ENCODE assay signal across 15 mouse cellular contexts in the genomic region with DNA sequence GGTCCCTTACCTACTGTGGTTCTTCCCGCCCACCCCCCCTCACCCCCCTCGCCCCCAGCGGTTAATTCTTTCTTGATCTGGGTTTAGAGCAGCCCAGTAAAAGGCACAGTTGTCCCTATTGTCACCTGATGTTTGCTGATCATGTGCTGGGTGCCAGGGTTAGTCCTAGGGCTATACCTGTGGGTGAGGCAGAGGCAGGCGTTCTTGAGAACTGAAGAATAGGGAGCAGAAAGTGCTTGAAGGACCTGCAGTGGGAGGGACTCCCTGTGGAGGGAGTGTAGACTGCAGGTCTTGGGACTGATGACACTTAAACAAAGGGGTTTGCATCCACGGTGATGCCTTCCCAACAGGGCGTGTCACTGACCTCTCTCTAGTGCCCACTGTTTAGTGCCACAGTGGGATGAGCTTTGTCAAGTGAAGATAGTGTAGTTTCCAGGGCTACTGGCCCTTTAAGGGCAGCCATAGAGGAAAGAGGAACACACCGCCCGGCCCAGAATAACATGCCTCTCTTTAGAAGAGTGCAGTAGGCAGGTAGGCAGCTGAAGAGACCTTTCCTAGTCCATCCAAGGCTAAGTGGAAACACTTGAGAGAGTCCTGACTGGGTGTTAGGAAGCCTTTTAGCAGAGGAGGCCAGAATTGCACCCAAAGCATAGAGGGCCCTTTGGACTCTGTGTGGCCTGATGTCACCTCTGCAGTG. TPM values are rescaled to one million over a fixed set of nuclear protein-coding genes. Genes with fewer than 3 reads are reported as not detected.
DNase-seq lines count a peak whose midpoint lies in the region; ATAC-seq and TF ChIP-seq lines count a peak whose summit lies in the region.
"Had no signal": no experiment of that assay in that cellular context is flagged by ENCODE, and none has a peak within 500 bp of the region (broad histone marks: within the 10 kb centered on the region; RNA-seq: fewer than 3 reads in every experiment).

No protein-coding gene starts in this region.

- DNase-seq in gastrocnemius, adult 2 months = no peak
- DNase-seq in gastrocnemius, postnatal 10 days = no peak
- DNase-seq in kidney, adult 2 months = no peak
- DNase-seq in kidney, postnatal 25 days = no peak
- peak; percentile 13 for DNase-seq in R1 (ENCODE audit: low read depth, low spot score)
- peak; percentile 26 for DNase-seq in lung, postnatal 10 days
- DNase-seq in kidney, adult 9 months = no peak
- DNase-seq: adrenal gland, postnatal 25 days; liver, postnatal 0 days had no signal

- no peak for ATAC-seq in erythroid progenitor cell, adult 5-6 weeks (replicated peaks; ENCODE audit: low FRiP score, poor library complexity, severe bottlenecking)
- ATAC-seq: forebrain, embryonic 16.5 days; liver, postnatal 0 days; midbrain, embryonic 13.5 days had no signal

- peak overlapping the region; percentile 95 for H3K27ac ChIP-seq in gastrocnemius, adult 2 months
- peak overlapping the region; percentile 32 for H3K27ac ChIP-seq in kidney, adult 2 months (ENCODE audit: insufficient read depth, low read depth, low read length)
- H3K27ac ChIP-seq: hindbrain, embryonic 12.5 days; midbrain, embryonic 13.5 days had no signal

- no peaks in the 10 kb centered on the region for H3K36me3 ChIP-seq in kidney, adult 2 months (ENCODE audit: control insufficient read depth, insufficient read depth, low read length)

- TF ChIP-seq POLR2A in kidney, adult 2 months (IDR thresholded peaks at IDR 0.05; ENCODE audit: low read depth, low read length) = no peak

- intact Hi-C loops in gastrocnemius, adult 2 months (cut with DNase I) = no loop called here

- no peak for TF ChIP-seq CTCF in gastrocnemius, adult 2 months (IDR thresholded peaks at IDR 0.05)
- TF ChIP-seq CTCF in kidney, adult 2 months (conservative IDR thresholded peaks at IDR 0.05; ENCODE audit: insufficient read depth, insufficient read length, low read depth, low read length) = no peak

- no peaks in the 10 kb centered on the region for H3K4me1 ChIP-seq in kidney, adult 2 months (ENCODE audit: control insufficient read depth, insufficient read depth, low read length)

- peak overlapping the region; percentile 46 for H3K4me3 ChIP-seq in gastrocnemius, adult 2 months
- no peak overlapping the region for H3K4me3 ChIP-seq in kidney, adult 2 months (ENCODE audit: insufficient read depth, low read depth, low read length)
- H3K4me3 ChIP-seq: embryonic facial prominence, embryonic 15.5 days; hindbrain, embryonic 12.5 days; kidney, embryonic 15.5 days; midbrain, embryonic 13.5 days had no signal

- WGBS in kidney, adult 2 months = 65% methylated on average over 8 of the region's 8 CpGs

- no peaks in the 10 kb centered on the region for H3K27me3 ChIP-seq in kidney, adult 2 months (replicated peaks; ENCODE audit: control insufficient read depth, insufficient read depth, low read length)
- H3K27me3 ChIP-seq: embryonic facial prominence, embryonic 15.5 days; hindbrain, embryonic 12.5 days; kidney, embryonic 15.5 days; midbrain, embryonic 13.5 days had no signal

RNA-seq across cellular contexts. Expression of a gene that starts 51.2 kb away (rescaled TPM):
- 100 to 1,000 TPM in 1 of 2 experiments, 10 to 100 TPM in 1; 85.5 to 125 TPM for total RNA-seq in gastrocnemius, adult 2 months (2021)
- total RNA-seq in gastrocnemius, postnatal 10 days (2021) = 10 to 100 TPM; 58.6 to 71.8 TPM
- 23.0 and 25.2 TPM in 2 replicates for polyA plus RNA-seq in kidney, adult 2 months (2012; rRNA removed)
- total RNA-seq in erythroid progenitor cell, adult 5-6 weeks (2015; ENCODE audit: low replicate concordance) = not detected in 2 replicates
- not detected in 2 replicates for total RNA-seq in erythroid progenitor cell, adult 5-6 weeks (2017; ENCODE audit: low replicate concordance)

RNA-seq across cellular contexts. Expression of a gene that starts 51.7 kb away (rescaled TPM):
- total RNA-seq in gastrocnemius, adult 2 months (2021) = 10 to 100 TPM; 15.6 to 18.2 TPM
- 10 to 100 TPM; 16.1 to 18.7 TPM for total RNA-seq in gastrocnemius, postnatal 10 days (2021)
- 36.8 and 39.1 TPM in 2 replicates for polyA plus RNA-seq in kidney, adult 2 months (2012; rRNA removed)
- 12.6 and 24.3 TPM in 2 replicates for total RNA-seq in erythroid progenitor cell, adult 5-6 weeks (2015; ENCODE audit: low replicate concordance)
- 8.6 and 12.6 TPM in 2 replicates for total RNA-seq in erythroid progenitor cell, adult 5-6 weeks (2017; ENCODE audit: low replicate concordance)

Comparison
In these comparisons a context has a peak if more than half of its experiments do, and no peak if none do; other contexts are left out.
1. DNase-seq: peak in R1 (single experiment) and lung, postnatal 10 days (single experiment); none in gastrocnemius, adult 2 months (single experiment), gastrocnemius, postnatal 10 days (single experiment), kidney, adult 2 months (single experiment), kidney, postnatal 25 days (0 of 2) and kidney, adult 9 months (single experiment).
2. RNA of a gene that starts 51.2 kb away (total RNA-seq): 85.5 to 125 TPM in gastrocnemius, adult 2 months and 58.6 to 71.8 TPM in gastrocnemius, postnatal 10 days; not detected in erythroid progenitor cell, adult 5-6 weeks; every median in the first group is over 10 times any median in the second.